Mouse (Mus musculus) thymus, adult 18-20 months (tissue): ENCODE measurements around the gene Gm13889.

Experiments used
- DNase-seq, 2 experiments: peaks; one replicate each; pipeline ENCODE4 v3.0.0; 2022; ENCODE audit warnings: mixed read lengths in 2 of 2

Gm13889 gene

DNA sequence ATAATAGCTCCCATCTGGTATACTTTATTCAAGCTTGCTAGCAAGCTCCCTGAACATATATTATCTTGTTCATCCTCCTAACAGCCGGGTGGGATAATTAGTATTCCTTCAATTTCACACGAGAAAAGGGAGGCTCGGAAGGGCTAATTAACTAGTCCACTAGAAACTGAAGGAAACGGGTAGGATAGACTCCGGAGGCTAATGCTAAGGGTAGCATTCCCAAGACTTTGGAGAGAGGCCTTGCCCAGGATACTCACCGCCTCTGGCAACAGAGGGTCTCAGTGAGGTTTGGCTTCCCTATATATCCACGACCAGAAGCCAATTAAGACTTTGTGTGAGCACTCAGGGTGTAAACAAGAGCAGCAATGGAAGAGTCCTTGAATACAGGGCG, 779 bp upstream of the Gm13889 start:
- no peak for DNase-seq

DNA sequence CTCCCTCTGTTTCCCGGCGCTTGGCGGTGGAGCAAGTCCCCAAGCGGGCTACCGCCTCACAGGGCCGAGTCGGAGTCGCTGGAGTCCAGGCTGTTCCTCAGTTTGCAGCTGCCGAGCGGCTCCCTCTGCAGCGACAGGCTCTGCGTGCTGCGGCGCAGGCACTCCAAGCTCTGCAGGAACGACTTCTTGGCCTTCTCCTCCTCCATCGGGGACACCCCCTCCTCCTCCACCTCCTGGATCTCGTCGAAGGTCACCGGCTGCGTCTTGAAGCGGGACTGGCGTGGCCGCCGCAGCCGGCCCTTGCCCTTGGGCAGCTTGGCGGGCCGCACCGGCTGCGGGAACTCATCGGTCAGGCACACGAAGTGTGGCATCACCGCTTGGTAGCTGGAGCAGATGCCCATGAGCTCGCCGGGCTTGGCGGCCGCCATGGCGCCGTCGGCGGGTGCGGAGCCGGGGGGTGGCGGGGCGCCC, 635 bp downstream of the Gm13889 start:
- DNase-seq = no peak

GRCm38 (mm10) chr2:93955886-93956285, 1.1 kb downstream of the Gm13889 start:
- DNase-seq = no peak

DNA sequence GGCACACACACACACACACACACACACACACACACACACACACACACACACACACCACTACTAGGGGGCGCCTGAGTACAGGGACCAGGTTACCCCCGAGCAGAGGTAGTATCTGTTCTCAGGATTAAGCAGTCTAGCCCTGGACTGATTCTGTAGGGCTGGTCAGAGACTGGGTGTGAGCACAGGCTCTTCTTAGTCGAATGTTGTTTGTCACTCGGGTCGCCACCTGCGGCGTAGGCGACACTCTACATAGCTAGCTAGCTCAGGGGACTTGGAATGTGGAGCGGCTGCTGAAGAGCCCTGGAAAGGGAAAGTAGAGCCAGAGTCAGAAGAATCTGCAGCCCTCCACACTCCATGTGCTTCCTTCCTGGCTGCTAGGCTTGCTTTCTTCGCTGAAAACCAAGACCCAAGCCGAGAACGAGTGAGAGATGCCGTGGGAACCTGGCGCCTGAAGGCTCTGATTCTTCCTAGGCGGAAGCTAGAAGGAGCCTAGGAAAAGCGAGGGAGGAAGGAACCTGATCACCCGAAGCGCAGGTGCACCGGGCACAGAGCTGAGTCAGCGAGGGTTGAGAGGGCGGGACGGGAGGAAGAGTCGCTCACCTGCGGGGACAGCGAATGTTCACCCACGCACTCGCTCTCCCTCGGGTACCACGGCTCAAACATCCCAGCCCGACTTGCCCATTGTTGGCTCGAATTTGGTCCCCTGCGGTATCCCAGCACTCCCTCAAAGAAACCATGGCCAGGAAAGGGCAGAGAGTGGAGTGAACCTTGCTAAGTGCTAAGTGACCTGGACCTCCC, 2.0 kb downstream of the Gm13889 start:
- DNase-seq = no peak

GRCm38 (mm10) chr2:93953726-93954125, 3.3 kb downstream of the Gm13889 start:
- DNase-seq = no peak

DNA sequence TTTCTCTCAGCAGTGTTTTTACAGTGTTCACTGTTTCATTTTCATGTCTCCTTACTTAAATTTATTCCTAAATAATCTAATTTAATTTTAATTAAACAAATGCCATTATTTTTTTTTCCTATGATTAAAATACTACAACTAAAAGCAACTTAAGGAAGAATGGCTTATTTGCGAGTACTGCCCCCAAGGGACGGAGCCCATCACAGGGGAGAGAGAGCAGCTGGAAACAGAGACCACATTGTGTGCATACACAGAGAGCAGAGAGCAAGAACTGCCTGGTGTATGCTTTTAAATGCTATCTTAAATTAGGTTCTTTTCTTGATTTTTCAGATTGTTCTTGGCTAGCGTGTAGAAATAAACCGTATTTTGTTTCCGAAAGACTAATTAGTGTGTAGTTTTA, 10.0 kb downstream of the Gm13889 start:
- DNase-seq = no peak

DNA sequence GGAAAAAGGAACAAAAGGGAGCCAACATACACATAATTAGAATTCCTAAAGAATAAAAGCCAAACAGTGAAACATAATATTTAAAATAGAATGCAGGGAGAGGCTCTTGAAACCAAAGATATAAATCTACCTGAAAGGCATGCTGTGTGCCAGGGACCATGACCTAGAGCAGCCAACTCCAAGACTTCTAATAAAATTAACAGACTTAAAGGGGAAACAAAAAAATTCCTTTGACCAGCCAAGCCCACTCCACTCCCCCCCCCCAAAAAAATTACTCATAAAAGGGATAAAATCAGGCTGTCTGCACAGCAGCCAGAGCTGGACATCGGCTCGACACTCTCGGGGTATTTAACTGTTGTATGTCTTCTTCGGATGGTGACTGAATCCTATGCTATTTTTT, 12.1 kb downstream of the Gm13889 start:
- no peak for DNase-seq

DNA sequence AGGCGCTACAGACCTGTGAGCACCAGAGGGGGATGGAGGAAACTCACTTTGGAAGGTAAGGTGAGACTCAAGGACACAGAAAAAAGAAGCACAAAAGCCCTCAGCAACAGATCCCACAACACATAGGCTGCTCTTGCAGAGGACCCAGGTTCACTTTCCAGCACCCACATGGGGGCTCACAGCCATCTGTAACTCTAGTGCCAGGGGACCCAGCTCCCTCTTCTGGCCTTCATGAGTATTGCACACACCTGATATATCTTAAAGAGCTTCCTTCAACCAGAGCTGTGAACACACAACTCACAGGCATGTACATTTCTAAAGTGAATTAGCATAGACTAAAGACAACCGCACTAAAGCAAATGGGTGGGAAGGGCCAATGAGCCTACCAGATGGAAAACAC, 12.9 kb downstream of the Gm13889 start:
- DNase-seq = no peak

DNA sequence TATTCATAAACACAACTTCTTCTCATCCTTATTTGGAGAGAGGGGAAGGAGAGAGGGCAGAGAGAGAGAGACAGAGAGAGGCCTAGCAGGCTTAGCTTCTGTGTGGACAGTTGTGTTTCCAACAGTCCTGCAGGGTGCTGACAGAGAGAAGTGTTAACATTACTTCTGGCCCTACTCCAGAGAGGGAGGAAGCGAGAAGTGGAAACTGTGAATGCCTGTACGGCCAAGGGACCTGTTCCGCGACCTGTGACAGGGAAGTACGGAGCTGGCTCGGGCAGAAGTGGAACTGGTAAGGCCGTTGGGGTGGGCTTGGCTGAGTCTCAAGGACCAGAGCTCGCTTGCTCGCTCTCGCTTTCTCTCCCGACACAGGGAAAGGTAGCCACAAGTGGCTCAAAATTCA, 15.3 kb downstream of the Gm13889 start:
- DNase-seq = no peak

DNA sequence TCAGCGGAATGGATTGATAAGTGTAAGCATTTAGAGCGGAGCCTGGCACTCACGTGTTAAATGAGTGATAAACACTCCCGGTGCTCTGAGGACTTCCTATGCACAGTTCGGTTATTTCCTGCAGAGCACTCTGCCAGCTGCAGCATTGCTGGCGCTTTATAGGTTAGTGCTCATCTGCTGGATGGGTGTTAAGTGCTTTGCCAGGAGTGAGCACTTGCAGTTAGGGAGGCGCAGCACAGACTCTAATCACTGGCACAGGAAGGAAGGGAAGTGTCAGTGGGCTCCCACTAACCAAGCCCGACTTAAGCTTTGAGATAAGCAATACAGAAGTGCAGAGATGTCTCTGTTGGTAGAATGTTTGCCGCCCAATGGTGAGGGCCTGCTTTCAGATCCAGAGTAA, 18.5 kb downstream of the Gm13889 start:
- DNase-seq = no peak

DNA sequence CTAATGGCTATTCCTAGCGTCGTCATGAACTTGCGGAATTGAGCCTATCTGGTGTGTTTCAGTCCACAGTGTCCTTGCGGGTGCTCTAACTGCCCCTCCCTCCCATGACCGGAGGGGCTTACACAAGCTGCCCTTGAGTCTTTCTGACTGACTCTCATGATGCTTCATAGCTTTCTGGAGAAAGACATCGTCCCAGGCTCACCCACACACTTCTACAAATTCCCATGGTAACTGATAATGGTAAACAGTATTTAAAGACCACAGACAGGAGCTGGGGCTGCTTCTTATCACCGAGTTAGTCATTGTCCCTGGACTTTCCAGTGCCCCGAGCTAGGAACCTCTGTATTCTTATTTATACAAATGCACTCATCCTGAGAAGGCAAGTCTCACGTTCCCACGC, 28.1 kb downstream of the Gm13889 start:
- DNase-seq = no peak

DNA sequence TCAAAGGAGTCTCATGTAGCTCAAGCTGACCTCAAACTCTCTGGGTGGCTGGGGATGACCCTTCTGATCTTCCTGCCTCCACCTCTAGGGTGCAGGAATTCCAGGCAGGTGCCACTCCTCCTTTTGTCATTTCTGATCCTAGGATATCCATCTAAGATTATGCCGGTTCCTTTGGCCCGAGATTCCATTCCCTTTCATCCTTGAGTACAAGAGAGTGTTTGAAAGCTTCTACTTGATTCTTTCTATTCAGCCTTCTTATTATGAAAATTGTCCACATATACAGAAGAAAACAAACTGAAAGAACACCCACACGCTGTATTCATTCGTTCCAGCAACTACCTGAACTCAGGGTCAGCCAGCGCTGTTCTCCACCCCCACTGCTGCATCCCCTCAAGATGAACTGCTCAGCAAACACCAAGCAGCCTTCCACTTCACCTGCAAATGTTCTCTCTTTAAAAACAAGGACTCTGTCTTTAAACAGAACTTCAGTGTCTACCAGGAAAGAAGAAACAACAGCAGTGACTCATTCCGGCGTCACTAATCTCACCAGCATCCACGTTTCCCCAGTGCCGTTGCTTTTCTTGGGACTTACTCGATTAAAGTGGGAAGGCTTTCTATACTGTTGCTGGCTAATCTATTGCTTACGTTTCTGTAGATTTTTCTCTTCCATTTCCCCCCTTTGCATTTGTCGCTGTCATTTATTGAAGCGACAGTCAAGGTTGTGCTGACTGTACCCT, 29.1 kb downstream of the Gm13889 start:
- no peak for DNase-seq

DNA sequence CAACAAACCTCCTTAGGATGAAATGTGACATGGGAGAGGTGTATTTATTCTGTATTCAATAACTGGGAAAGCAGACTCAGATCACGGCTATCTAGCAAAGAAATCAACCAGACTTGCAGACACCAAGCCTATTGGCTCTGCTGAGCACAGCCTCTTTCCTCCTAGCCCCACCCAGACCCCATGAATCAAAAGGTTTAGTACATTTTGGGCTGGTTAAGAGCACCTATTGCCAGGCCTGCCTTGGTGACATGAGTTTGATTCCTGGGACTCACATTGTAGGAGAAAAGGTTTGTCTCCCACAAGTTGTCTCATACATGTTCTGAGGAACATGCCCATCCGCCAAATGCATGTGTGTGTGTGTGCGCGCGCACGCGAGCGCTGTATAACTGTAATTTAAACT, 30.9 kb downstream of the Gm13889 start:
- no peak for DNase-seq

DNA sequence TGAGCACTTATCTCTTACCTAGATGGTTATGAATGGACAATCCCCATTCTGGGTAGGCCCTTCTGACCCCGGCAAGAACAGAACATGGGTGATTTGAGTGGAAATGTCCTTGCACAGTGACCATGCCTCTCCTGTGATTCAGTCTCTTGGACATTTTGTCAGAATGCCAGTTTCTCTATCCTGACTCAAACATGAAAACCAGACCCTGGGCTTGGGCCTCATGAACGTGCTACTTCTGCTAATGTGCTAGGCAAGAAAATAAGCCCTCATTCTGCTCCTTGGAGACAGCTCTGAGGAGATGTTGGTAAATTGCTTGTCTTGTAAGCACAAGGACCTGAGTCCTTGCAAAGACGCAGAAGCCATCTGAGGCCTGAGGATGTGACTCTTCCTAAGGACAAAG, 37.9 kb downstream of the Gm13889 start:
- DNase-seq = no peak

GRCm38 (mm10) chr2:93913552-93913951, 43.4 kb downstream of the Gm13889 start:
- no peak for DNase-seq

DNA sequence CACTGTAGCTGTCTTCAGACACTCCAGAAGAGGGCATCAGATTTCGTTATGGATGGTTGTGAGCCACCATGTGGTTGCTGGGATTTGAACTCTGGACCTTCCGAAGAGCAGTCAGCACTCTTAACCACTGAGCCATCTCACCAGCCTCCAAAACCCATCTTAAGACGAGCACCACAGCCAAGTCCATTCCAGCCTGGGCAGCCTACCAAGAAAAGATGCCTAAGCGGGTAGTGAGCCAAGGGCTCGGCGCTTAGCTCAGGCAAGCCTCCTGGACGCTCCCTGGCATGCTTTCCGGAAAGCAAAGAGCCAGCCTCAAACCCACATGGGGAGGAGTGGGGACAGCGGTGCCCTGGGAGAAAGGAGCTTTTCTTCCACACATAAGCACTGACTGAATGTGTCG, 45.1 kb downstream of the Gm13889 start:
- no peak for DNase-seq

GRCm38 (mm10) chr2:93909716-93910115, 47.3 kb downstream of the Gm13889 start:
- no peak for DNase-seq

DNA sequence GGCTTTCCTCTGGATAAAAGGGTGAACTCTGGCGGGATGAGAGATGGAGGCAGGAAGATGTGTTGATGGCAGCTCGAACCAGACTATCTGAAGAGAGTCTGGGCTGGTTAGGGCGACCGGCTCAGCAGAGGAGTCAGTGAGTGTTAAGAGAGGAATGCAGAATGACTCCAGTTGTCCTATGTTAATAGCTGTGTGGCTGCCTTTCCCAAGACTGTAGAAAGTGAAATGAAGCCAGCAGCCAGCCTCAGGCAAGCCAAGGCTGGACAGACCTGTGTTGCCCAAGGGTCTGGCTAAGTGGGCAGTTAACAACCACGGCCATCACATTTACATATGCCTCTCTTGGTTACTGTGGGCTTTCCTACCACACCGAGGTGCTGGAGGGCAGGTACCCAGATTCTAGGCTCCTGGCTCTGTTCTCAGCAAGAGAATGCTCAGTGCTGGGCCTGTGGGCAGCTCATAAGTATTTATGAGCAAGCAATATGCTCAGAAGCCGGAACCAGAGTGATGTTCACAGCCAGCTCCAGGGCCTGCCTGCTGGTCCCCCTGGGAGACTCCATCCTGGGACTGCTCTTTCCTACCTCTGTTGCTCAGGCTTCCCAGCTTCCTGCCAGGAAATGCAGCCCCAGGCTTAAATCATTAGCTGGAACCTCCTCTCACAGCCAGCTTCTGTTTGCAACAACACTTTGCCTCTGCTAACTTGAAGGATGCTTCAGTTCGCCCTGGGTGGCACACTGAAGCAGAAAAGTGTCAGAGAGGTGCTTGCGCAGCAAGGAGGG, 49.3 kb downstream of the Gm13889 start:
- DNase-seq = no peak

- no peak for DNase-seq
Measured at GRCm38 (mm10) chr2:93906316-93906715, 50.7 kb downstream of the Gm13889 start.
